Mouse (Mus musculus) forebrain, postnatal 0 days (tissue): ENCODE data around the gene Dmrta2. TPM values are rescaled to one million over a fixed set of nuclear protein-coding genes. Genes with fewer than 3 reads are reported as not detected.

Experiments used
- ATAC-seq: fragments of 200-750 bp; cut with Nextera tagmentation; 2 replicates; pipeline ENCODE4 v1.8.0; 2017; ENCODE audit warnings: mild to moderate bottlenecking, moderate library complexity
- DNase-seq: peaks from one replicate; pipeline ENCODE4 v3.0.0-alpha.2; 2015
- H3K27ac ChIP-seq: fragments of 300-500 bp; sonication (generic); 2 replicates; pipeline ENCODE4 v1.5.1; 2014; ENCODE audit warnings: low read depth, mild to moderate bottlenecking, antibody characterized with exemption, low read length, moderate library complexity, mixed read lengths
- H3K27me3 ChIP-seq: fragments of 300-500 bp; sonication (generic); 2 replicates; pipeline ENCODE4 v1.6.1; 2014; ENCODE audit warnings: mild to moderate bottlenecking, low read length, mixed read lengths; ENCODE audit not compliant: insufficient read depth
- H3K36me3 ChIP-seq: fragments of 300-500 bp; sonication (generic); 2 replicates; pipeline ENCODE4 v1.6.1; 2014; ENCODE audit warnings: mild to moderate bottlenecking, moderate library complexity; ENCODE audit not compliant: insufficient read depth
- H3K4me1 ChIP-seq: fragments of 300-500 bp; sonication (generic); 2 replicates; pipeline ENCODE4 v1.6.1; 2014; ENCODE audit warnings: antibody characterized with exemption; ENCODE audit not compliant: insufficient read depth
- H3K4me2 ChIP-seq: fragments of 300-500 bp; sonication (generic); 2 replicates; pipeline ENCODE4 v1.6.1; 2014; ENCODE audit warnings: low read depth, mild to moderate bottlenecking, moderate library complexity
- H3K4me3 ChIP-seq: fragments of 300-500 bp; sonication (generic); 2 replicates; pipeline ENCODE4 v1.5.1; 2014; ENCODE audit warnings: low read depth, low read length, mixed read lengths
- H3K9ac ChIP-seq: fragments of 300-500 bp; sonication (generic); 2 replicates; pipeline ENCODE4 v1.6.1; 2014; ENCODE audit warnings: mild to moderate bottlenecking
- H3K9me3 ChIP-seq: fragments of 300-500 bp; sonication (generic); 2 replicates; pipeline ENCODE4 v1.6.1; 2016; ENCODE audit warnings: low read length
- CTCF ChIP-seq: sonication (generic); IDR thresholded peaks from 2 replicates; pipeline ENCODE4 v1.5.1; 2016; ENCODE audit warnings: antibody characterized with exemption, control low read depth, low read depth
- WGBS: fragments of 180-500 bp; shearing (Covaris S2); extraction: QIAGEN DNeasy Blood & Tissue Kit; methylation state at CpG from one replicate; pipeline ENCODE4 v1.1.7; 2014; 5-methylcytosine and 5-hydroxymethylcytosine counted together
- polyA plus RNA-seq: library from polyadenylated mRNA; unstranded; fragments of >200 nt; fragmentation: Nextera tagmentation; extraction: Ambion mirVana; gene quantifications from 2 replicates; pipeline ENCODE4 v1.2.1, GENCODE M21; 2015
- total RNA-seq: library from RNA; depleted of rRNA; stranded (reverse); fragments of >200 nt; gene quantifications from 2 replicates; pipeline ENCODE4 v1.2.3, GENCODE M21; 2014

Gene Dmrta2
- total and polyA plus RNA-seq, 2 experiments from 2014 or later, result 1.4 to 6.3 TPM

DNA sequence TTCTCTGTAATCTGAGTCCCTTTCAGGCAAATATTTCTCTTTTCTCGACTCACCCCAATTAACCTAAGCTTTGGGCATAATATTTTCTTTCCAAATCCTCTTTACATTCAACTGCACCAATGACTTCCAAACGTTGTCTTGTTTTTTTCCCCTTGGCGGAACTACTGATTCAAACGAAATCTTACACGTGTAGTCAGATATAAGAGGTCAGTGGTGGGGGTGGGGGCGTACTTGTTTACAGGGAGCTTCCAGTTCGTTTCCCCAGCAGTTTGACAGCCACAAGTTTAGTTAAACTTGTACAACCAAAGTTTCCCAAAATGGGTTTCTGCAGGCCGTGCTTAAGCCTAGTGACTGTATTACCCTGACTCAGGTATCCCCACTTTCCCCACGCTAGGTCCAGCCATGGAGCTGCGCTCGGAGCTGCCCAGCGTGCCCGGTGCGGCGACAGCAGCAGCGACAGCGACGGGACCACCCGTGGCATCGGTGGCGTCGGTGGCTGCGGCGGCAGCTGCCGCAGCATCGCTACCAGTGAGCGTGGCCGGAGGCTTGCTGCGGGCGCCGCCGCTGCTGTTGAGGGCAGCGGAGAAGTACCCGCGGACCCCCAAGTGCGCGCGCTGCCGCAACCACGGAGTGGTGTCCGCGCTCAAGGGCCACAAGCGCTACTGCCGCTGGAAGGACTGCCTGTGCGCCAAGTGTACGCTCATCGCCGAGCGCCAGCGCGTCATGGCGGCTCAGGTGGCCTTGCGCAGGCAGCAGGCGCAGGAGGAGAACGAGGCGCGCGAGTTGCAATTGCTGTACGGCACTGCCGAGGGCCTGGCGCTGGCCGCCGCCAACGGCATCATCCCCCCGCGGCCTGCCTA, 1.8 kb downstream of the Dmrta2 start:
- Histone ChIP-seq H3K27me3 (peaks cover 51% of the 10 kb centered on the region), H3K4me2 (peak overlapping the region; percentile 60), H3K4me1 (peaks cover 2% of the 10 kb centered on the region), H3K9me3 (peaks cover 4% of the 10 kb centered on the region; the same call in 1 of the 2 replicates), H3K4me3 (peak overlapping the region; percentile 39), H3K27ac (0 out of 2 replicates have a peak overlapping the region, but pooled peaks have one; percentile 21), H3K9ac (peak overlapping the region; percentile 28; the same call in 1 of the 2 replicates), H3K36me3 (no peaks in the 10 kb centered on the region)
- WGBS, result 2% methylated on average over 66 of the region's 66 CpGs
- peak; percentile 45 for DNase-seq
- TF ChIP-seq CTCF, result no peak
- no peak for ATAC-seq

- H3K36me3 ChIP-seq, result no peaks in the 10 kb centered on the region
- 6% methylated on average over 29 of the region's 29 CpGs for WGBS
- DNase-seq, result peak; percentile 59
- peak overlapping the region; percentile 60 for H3K4me2 ChIP-seq
- ATAC-seq, result no peak
- no peaks in the 10 kb centered on the region for H3K4me1 ChIP-seq
- no peak for TF ChIP-seq CTCF
- peaks cover 50% of the 10 kb centered on the region for H3K27me3 ChIP-seq
- H3K9ac ChIP-seq, result peak overlapping the region; percentile 28; the same call in 1 of the 2 replicates
- H3K27ac ChIP-seq, result 0 out of 2 replicates have a peak overlapping the region, but pooled peaks have one; percentile 21
- peak overlapping the region; percentile 39 for H3K4me3 ChIP-seq
- H3K9me3 ChIP-seq, result peaks cover 3% of the 10 kb centered on the region; the same call in 1 of the 2 replicates
These were observed 2.6 kb downstream of the Dmrta2 start for GRCm38 (mm10) chr4:109980321-109981082.

GRCm38 (mm10) chr4:109981083-109981870, 3.4 kb downstream of the Dmrta2 start:
- Histone ChIP-seq H3K36me3 (no peaks in the 10 kb centered on the region), H3K4me3 (peak overlapping the region; percentile 39), H3K27me3 (peaks cover 45% of the 10 kb centered on the region), H3K27ac (0 out of 2 replicates have a peak overlapping the region, but pooled peaks have one; percentile 21), H3K9me3 (no peaks in the 10 kb centered on the region), H3K4me2 (peak overlapping the region; percentile 60), H3K9ac (peak overlapping the region; percentile 61), H3K4me1 (no peaks in the 10 kb centered on the region)
- WGBS, result 2% methylated on average over 37 of the region's 37 CpGs
- TF ChIP-seq CTCF, result no peak
- ATAC-seq (no peak), DNase-seq (peak; percentile 37)

DNA sequence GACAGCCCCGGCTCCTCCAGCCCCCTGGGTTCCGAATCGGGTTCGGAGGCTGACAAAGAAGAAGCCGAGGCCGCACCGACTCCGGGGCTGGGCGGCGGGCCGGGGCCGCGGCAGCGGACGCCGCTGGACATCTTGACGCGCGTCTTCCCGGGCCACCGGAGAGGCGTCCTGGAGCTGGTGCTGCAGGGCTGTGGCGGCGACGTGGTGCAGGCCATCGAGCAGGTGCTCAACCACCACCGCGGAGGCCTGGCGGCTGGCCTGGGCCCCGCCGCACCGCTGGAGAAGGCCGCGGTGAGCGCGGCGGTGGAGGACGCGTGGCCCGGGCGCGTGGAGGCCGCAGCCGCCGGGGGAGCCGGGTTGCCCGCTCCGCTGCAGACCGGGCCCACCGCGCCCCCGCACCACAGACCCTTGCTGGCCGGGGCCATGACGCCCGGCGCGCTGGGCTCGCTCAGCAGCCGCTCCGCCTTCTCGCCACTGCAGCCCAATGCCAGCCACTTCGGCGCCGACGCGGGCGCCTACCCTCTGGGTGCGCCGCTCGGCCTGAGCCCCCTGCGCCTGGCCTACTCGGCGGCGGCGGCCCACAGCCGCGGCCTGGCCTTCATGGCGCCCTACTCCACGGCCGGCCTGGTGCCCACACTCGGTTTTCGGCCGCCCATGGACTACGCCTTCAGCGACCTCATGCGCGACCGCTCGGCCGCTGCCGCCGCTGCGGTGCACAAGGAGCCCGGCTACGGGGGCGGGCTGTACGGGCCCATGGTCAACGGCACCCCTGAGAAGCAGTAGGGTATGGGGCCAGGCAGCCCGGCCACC, 4.2 kb downstream of the Dmrta2 start:
- Histone ChIP-seq H3K4me3 (peak overlapping the region; percentile 36), H3K9ac (peak overlapping the region; percentile 61), H3K4me2 (peak overlapping the region; percentile 60), H3K36me3 (no peaks in the 10 kb centered on the region), H3K9me3 (no peaks in the 10 kb centered on the region), H3K4me1 (no peaks in the 10 kb centered on the region), H3K27me3 (peaks cover 43% of the 10 kb centered on the region), H3K27ac (peak overlapping the region; percentile 15; the same call in 1 of the 2 replicates)
- ATAC-seq (peak; percentile 26), DNase-seq (peak; percentile 51)
- 3% methylated on average over 85 of the region's 99 CpGs for WGBS
- no peak for TF ChIP-seq CTCF

DNA sequence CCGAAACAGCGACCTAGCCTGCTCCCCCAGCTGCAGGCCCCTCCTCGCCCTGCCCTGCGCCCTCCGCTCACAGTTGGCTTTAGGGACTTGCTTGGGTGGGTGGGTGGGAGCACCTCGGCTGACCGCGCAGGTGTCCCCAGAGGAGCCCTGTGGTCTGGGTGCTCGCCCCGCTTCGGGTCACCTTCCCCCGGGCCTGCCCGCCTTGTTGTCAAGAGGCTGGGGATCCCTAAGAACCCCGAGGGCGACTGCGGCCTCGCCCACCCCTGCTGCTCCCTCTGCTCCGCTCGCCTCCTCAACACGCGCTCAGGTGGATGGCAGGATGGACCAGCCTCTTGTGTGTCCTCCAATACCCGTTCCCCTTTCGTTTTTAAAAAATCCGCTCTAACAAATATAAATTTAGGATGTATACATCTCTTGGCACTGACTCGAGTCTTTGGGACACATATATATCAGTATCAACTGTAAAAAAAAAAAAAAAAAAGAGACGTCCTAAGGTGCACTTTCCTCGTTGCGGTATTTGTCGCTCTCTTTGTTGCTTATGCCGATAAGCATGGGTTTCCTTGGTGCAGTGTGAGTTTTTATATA, 4.9 kb downstream of the Dmrta2 start:
- 6% methylated on average over 26 of the region's 30 CpGs for WGBS
- peak overlapping the region; percentile 60 for H3K4me2 ChIP-seq
- ATAC-seq, result no peak
- peak; percentile 50 for DNase-seq
- H3K4me1 ChIP-seq, result no peaks in the 10 kb centered on the region
- peaks cover 37% of the 10 kb centered on the region for H3K27me3 ChIP-seq
- H3K36me3 ChIP-seq, result no peaks in the 10 kb centered on the region
- peak overlapping the region; percentile 36 for H3K4me3 ChIP-seq
- H3K27ac ChIP-seq, result peak overlapping the region; percentile 15; the same call in 1 of the 2 replicates
- H3K9ac ChIP-seq, result peak overlapping the region; percentile 61
- H3K9me3 ChIP-seq, result no peaks in the 10 kb centered on the region
- TF ChIP-seq CTCF, result no peak
